Mouse (Mus musculus) heart, postnatal 0 days (tissue): Measurements from ENCODE around the gene Ulk4. TPM values are rescaled to one million over a fixed set of nuclear protein-coding genes. Genes with fewer than 3 reads are reported as not detected.

ENCODE experiments used
- ATAC-seq: fragments of 200-750 bp; cut with Nextera tagmentation; 2 replicates; pipeline ENCODE4 v1.8.0; 2017; ENCODE audit warnings: low read depth, moderate number of reproducible peaks, moderate library complexity; ENCODE audit not compliant: insufficient read depth
- DNase-seq: peaks from one replicate; pipeline ENCODE4 v3.0.0-alpha.2; 2016; ENCODE audit warnings: low spot score
- H3K27ac ChIP-seq: fragments of 300-500 bp; sonication (generic); 2 replicates; pipeline ENCODE4 v1.5.1; 2014; ENCODE audit warnings: low read depth, mild to moderate bottlenecking
- H3K27me3 ChIP-seq: fragments of 300-500 bp; sonication (generic); 2 replicates; pipeline ENCODE4 v1.6.1; 2014; ENCODE audit warnings: low read length, mixed read lengths; ENCODE audit not compliant: control insufficient read depth, insufficient read depth
- H3K36me3 ChIP-seq: fragments of 300-500 bp; sonication (generic); replicated peaks from 2 replicates; pipeline ENCODE4 v1.6.1; 2014; ENCODE audit warnings: low read length, mixed read lengths; ENCODE audit not compliant: control insufficient read depth, insufficient read depth
- H3K4me1 ChIP-seq: fragments of 300-500 bp; sonication (generic); 2 replicates; pipeline ENCODE4 v1.6.1; 2014; ENCODE audit warnings: antibody characterized with exemption; ENCODE audit not compliant: control insufficient read depth, insufficient read depth
- H3K4me2 ChIP-seq: fragments of 300-500 bp; sonication (generic); 2 replicates; pipeline ENCODE4 v1.6.1; 2014; ENCODE audit warnings: low read depth, mild to moderate bottlenecking, low read length, moderate library complexity
- H3K4me3 ChIP-seq: fragments of 300-500 bp; sonication (generic); 2 replicates; pipeline ENCODE4 v1.5.1; 2014; ENCODE audit warnings: low read depth, low read length
- H3K9ac ChIP-seq: fragments of 300-500 bp; sonication (generic); replicated peaks from 2 replicates; pipeline ENCODE4 v1.6.1; 2014; ENCODE audit warnings: low read depth, low read length, mixed read lengths
- H3K9me3 ChIP-seq: fragments of 300-500 bp; sonication (generic); replicated peaks from 2 replicates; pipeline ENCODE4 v1.6.1; 2016; ENCODE audit warnings: low read length; ENCODE audit not compliant: control insufficient read depth
- CTCF ChIP-seq: IDR thresholded peaks from 2 replicates; pipeline ENCODE4 v1.5.1; 2016; ENCODE audit warnings: antibody characterized with exemption, control low read depth, low read depth
- EP300 ChIP-seq: IDR thresholded peaks from 2 replicates; pipeline ENCODE4 v1.6.1; 2016; ENCODE audit warnings: antibody characterized with exemption, low read depth
- WGBS: fragments of 180-500 bp; shearing (Covaris S2); extraction: QIAGEN DNeasy Blood & Tissue Kit; methylation state at CpG from one replicate; pipeline ENCODE4 v1.1.7; 2014; 5-methylcytosine and 5-hydroxymethylcytosine counted together
- polyA plus RNA-seq: library from polyadenylated mRNA; unstranded; fragments of >200 nt; fragmentation: Nextera tagmentation; extraction: Ambion mirVana; gene quantifications from 2 replicates; pipeline ENCODE4 v1.2.1, GENCODE M21; 2015
- total RNA-seq: library from RNA; depleted of rRNA; stranded (reverse); fragments of >200 nt; gene quantifications from 2 replicates; pipeline ENCODE4 v1.2.3, GENCODE M21; 2014; ENCODE audit warnings: low replicate concordance

The Ulk4 gene
- total and polyA plus RNA-seq, 2 experiments from 2014 or later = 1.5 to 66.7 TPM

DNA sequence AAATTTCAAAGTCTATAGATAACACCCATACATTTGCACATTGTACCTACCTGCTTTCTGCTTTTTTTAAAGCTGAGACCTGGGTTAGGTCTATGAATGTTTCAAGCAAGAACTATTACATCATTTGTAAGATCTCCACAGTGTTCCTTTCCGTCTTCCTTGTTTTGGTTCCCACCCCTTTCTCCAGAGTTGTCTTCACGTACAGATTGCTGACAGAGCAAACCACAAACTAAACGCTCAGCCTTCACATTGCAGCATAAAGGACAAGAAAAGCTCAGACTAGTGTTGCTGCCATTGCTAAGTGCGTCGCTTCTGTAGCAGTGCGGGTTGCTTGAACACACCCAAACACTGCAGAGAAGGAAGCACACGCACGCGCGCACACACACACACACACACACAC lies 11.7 kb downstream of the Ulk4 start:
- no peaks in the 10 kb centered on the region for H3K27me3 ChIP-seq
- ATAC-seq (no peak), DNase-seq (no peak)
- H3K4me2 ChIP-seq = no peak overlapping the region
- WGBS = 71% methylated on average over 10 of the region's 10 CpGs
- H3K27ac ChIP-seq = no peak overlapping the region
- TF ChIP-seq EP300 = no peak
- no peak for TF ChIP-seq CTCF
- H3K36me3 ChIP-seq = no peaks in the 10 kb centered on the region
- no peaks in the 10 kb centered on the region for H3K4me1 ChIP-seq
- H3K9ac ChIP-seq = no peak overlapping the region
- no peaks in the 10 kb centered on the region for H3K9me3 ChIP-seq
- no peak overlapping the region for H3K4me3 ChIP-seq

DNA sequence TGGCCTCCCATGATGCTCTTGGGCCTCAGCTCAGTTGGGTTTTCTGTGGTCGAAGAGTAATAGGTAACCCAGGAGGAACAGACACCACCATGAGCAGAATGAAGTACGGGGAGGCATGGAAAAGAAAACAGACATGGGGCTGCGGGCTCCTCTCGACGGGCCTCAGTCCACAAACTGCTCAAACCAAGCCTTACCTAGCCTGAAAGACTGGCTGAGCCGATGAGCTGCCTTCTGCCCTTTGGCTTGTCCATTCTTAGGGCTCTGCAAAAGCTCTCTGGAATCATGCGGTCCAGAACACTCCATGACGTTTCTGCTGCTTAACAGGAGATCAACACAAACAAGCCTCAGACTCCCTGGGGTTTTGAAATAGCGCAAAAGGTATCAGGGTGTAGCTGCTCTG lies 19.9 kb downstream of the Ulk4 start:
- H3K4me3 ChIP-seq = no peak overlapping the region
- no peak for TF ChIP-seq EP300
- no peak for TF ChIP-seq CTCF
- no peaks in the 10 kb centered on the region for H3K9me3 ChIP-seq
- H3K36me3 ChIP-seq = no peaks in the 10 kb centered on the region
- ATAC-seq = no peak
- no peak overlapping the region for H3K27ac ChIP-seq
- 77% methylated on average over 9 of the region's 9 CpGs for WGBS
- H3K4me2 ChIP-seq = no peak overlapping the region
- no peak overlapping the region for H3K9ac ChIP-seq
- DNase-seq = no peak
- no peaks in the 10 kb centered on the region for H3K27me3 ChIP-seq
- H3K4me1 ChIP-seq = no peaks in the 10 kb centered on the region

DNA sequence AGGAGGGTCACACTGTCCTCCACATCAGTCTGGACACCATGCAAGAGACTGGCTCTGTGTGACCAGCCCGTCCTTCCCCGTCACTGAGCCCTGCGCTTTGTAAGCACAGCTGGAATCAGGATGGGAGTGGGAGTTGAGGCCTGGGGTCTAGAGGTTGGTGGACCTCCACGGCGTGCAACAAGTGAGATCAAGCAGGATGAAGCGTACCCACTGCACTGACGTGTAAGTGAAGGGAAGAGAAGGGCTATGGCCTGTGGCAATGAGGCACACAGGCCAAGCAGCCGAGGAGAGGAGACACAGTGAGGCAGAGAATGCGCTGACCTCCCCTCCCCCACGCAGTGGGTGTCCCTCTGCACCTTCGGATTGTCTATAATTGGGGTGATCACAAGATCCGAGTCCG lies 22.2 kb downstream of the Ulk4 start:
- H3K27ac ChIP-seq = 0 out of 2 replicates have a peak overlapping the region, but pooled peaks have one; percentile 55
- WGBS = 94% methylated on average over 13 of the region's 13 CpGs
- no peaks in the 10 kb centered on the region for H3K27me3 ChIP-seq
- no peaks in the 10 kb centered on the region for H3K9me3 ChIP-seq
- ATAC-seq (no peak), DNase-seq (no peak)
- no peak overlapping the region for H3K4me3 ChIP-seq
- no peak for TF ChIP-seq CTCF
- no peak for TF ChIP-seq EP300
- no peaks in the 10 kb centered on the region for H3K4me1 ChIP-seq
- H3K4me2 ChIP-seq = no peak overlapping the region
- H3K36me3 ChIP-seq = no peaks in the 10 kb centered on the region
- H3K9ac ChIP-seq = no peak overlapping the region

DNA sequence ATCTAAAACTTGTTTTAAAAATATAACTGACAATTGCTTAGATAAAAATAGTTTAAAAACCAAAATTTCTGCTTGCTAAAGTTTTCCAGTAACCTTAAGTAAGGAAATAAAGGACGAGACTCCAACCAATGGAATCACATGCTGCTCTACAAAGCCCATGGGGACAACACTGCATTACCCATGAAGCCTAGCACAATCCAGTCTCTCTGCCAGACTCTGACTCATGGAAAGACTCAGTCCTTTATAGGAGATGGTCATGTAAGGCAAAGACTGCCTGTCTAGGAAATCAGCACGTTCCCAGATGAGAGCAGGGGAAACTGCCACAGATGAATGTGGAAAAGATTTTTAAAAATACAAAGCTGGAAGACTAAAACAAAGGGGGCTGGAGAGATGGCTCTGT lies 23.0 kb downstream of the Ulk4 start:
- peak; percentile 43 for DNase-seq
- peak overlapping the region; percentile 55 for H3K27ac ChIP-seq
- ATAC-seq = peak; percentile 79
- no peaks in the 10 kb centered on the region for H3K9me3 ChIP-seq
- no peaks in the 10 kb centered on the region for H3K36me3 ChIP-seq
- TF ChIP-seq CTCF (no peak), EP300 (no peak)
- H3K4me1 ChIP-seq = no peaks in the 10 kb centered on the region
- 36% methylated on average over 2 of the region's 2 CpGs for WGBS
- H3K4me2 ChIP-seq = no peak overlapping the region
- no peaks in the 10 kb centered on the region for H3K27me3 ChIP-seq
- no peak overlapping the region for H3K4me3 ChIP-seq
- H3K9ac ChIP-seq = no peak overlapping the region

DNA sequence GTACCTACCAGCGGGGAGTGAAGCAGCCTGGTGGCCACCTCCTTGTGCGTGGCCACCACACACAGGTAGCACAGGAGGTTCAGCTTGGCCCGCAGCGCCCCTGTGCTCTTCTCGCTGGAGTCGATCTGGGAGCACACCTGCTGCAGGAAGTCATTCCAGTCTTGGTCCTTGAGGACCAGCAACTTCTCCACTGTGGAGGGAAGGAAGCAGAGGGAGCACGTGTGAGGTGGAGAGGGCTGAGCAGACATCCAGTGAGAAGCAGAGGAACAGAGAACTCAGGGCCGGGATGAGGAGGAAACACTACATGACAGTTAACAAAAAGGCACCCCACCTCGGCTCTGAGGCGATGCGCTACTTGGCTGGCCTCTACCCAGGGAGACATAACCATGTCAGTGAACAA lies 26.1 kb downstream of the Ulk4 start:
- no peak for DNase-seq

DNA sequence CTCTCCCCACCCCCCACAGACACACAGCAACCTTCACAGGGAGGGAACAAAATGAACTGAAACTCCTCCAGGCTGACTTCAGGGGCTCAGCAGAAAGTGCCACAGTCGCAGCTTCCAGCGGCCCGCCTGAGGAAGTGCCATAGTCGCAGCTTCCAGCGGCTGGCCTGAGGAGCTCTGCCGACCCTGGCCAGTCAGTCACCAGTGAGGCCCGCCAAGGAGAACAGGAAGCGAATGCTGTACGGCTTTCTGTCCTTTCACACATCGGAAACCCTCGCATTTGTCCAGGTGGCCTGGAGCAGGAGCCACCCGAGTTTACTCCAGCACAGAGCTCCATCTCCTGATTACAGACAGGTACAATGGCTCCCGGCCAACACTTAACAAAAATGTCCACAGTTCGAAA lies 27.2 kb downstream of the Ulk4 start:
- ATAC-seq = no peak

More for the DNA sequence above, 26.1 kb downstream of the Ulk4 start:
- H3K9me3 ChIP-seq = no peaks in the 10 kb centered on the region
- no peak overlapping the region for H3K9ac ChIP-seq
- H3K36me3 ChIP-seq = no peaks in the 10 kb centered on the region
- WGBS = 87% methylated on average over 11 of the region's 11 CpGs
- TF ChIP-seq CTCF (no peak), EP300 (no peak)
- H3K4me2 ChIP-seq = no peak overlapping the region
- no peak overlapping the region for H3K27ac ChIP-seq
- ATAC-seq = no peak
- H3K27me3 ChIP-seq = no peaks in the 10 kb centered on the region
- H3K4me1 ChIP-seq = no peaks in the 10 kb centered on the region
- no peak overlapping the region for H3K4me3 ChIP-seq

More for the DNA sequence above, 27.2 kb downstream of the Ulk4 start:
- Histone ChIP-seq H3K36me3 (no peaks in the 10 kb centered on the region), H3K9me3 (no peaks in the 10 kb centered on the region), H3K9ac (no peak overlapping the region), H3K27me3 (no peaks in the 10 kb centered on the region), H3K4me2 (no peak overlapping the region), H3K4me1 (no peaks in the 10 kb centered on the region), H3K27ac (no peak overlapping the region), H3K4me3 (no peak overlapping the region)
- WGBS = 40% methylated on average over 14 of the region's 14 CpGs
- no peak for DNase-seq
- TF ChIP-seq CTCF = no peak
- TF ChIP-seq EP300 = no peak
